Mouse (Mus musculus) bone marrow, adult 2 months (tissue): Measurements from ENCODE around the gene Mindy2. TPM values are rescaled to one million over a fixed set of nuclear protein-coding genes. Genes with fewer than 3 reads are reported as not detected.
"Not testable (repeated sequence)": the region's sequence is repeated elsewhere in the genome, so short reads cannot be mapped to it uniquely, and the experiment has no call there.

Experiments used
- H3K27ac ChIP-seq: fragments of 200-500 bp; 2 replicates; pipeline ENCODE4 v1.5.1; 2012; ENCODE audit warnings: low read depth, mild to moderate bottlenecking, control low read depth, inconsistent platforms, low read length; ENCODE audit not compliant: control insufficient read depth, poor library complexity, insufficient read depth
- H3K4me1 ChIP-seq: fragments of 200-500 bp; 2 replicates; pipeline ENCODE4 v1.6.1; 2011; ENCODE audit warnings: low read length; ENCODE audit not compliant: control insufficient read depth, insufficient read depth
- H3K4me3 ChIP-seq: fragments of 200-500 bp; replicated peaks from 2 replicates; pipeline ENCODE3; 2011; ENCODE audit warnings: mild to moderate bottlenecking, low read depth, low read length, control low read depth; ENCODE audit not compliant: control insufficient read depth
- CTCF ChIP-seq: fragments of 200-500 bp; IDR thresholded peaks from 2 replicates; pipeline ENCODE4 v1.5.1; 2011; ENCODE audit warnings: low read length, control low read depth; ENCODE audit not compliant: control insufficient read depth, insufficient read depth
- POLR2A ChIP-seq: fragments of 200-500 bp; IDR thresholded peaks from 2 replicates; pipeline ENCODE4 v1.6.1; 2011; ENCODE audit warnings: low read depth, mild to moderate bottlenecking, control low read depth, low read length, borderline replicate concordance; ENCODE audit not compliant: control insufficient read depth
- WGBS: fragments of 180-500 bp; shearing (Covaris S2); methylation state at CpG from one replicate; pipeline ENCODE4 v1.1.7; 2018; 5-methylcytosine and 5-hydroxymethylcytosine counted together
- polyA plus RNA-seq: library from polyadenylated mRNA; stranded (reverse); fragments of >200 nt; gene quantifications from 2 replicates; pipeline ENCODE4 v1.2.4, GENCODE M21; 2011; ENCODE audit warnings: low replicate concordance; ENCODE audit not compliant: missing spikeins, insufficient read depth, insufficient read length

Mindy2 gene
- polyA plus RNA-seq, 1 experiment: 17.6 TPM

- Histone ChIP-seq H3K4me3 (no peak overlapping the region), H3K4me1 (no peaks in the 10 kb centered on the region), H3K27ac (no peak overlapping the region)
- TF ChIP-seq POLR2A (no peak), CTCF (no peak)
These were observed 101.5 kb downstream of the Mindy2 start for GRCm38 (mm10) chr9:70555431-70555830.

GRCm38 (mm10) chr9:70552233-70552632 is 104.7 kb downstream of the Mindy2 start:
- not testable (repeated sequence) for H3K27ac ChIP-seq, H3K4me1 ChIP-seq, H3K4me3 ChIP-seq
- WGBS: 86% methylated on average over 2 of the region's 2 CpGs

GRCm38 (mm10) chr9:70551524-70551923 is 105.5 kb downstream of the Mindy2 start:
- 88% methylated on average over 1 of the region's 1 CpGs for WGBS
- TF ChIP-seq POLR2A: no peak
- no peak for TF ChIP-seq CTCF

More at GRCm38 (mm10) chr9:70551524-70551923, 105.5 kb downstream of the Mindy2 start:
- H3K27ac ChIP-seq: no peak overlapping the region
- H3K4me1 ChIP-seq: no peaks in the 10 kb centered on the region
- no peak overlapping the region for H3K4me3 ChIP-seq

Other genes with a start within 250 kb of the Mindy2 start
- gene Ccnb2, start 235.6 kb downstream of the Mindy2 start, polyA plus RNA-seq: 69.4 and 109 TPM in 2 replicates
- 9.7 and 25.3 TPM in 2 replicates for gene Rnf111, start 153.4 kb downstream of the Mindy2 start, polyA plus RNA-seq
- 30.5 and 45.1 TPM in 2 replicates for gene Sltm, start 114.4 kb downstream of the Mindy2 start, polyA plus RNA-seq
- 1.0 and 2.8 TPM in 2 replicates for gene Gm10642, start 923 bp downstream of the Mindy2 start, polyA plus RNA-seq
- gene Adam10, start 21.8 kb upstream of the Mindy2 start, polyA plus RNA-seq: 36.8 and 50.8 TPM in 2 replicates